Mouse (Mus musculus) left cerebral cortex, adult 8-10 months (tissue): ENCODE data around the gene Vipas39. TPM values are rescaled to one million over a fixed set of nuclear protein-coding genes. Genes with fewer than 3 reads are reported as not detected.
"Not testable (repeated sequence)": the region's sequence is repeated elsewhere in the genome, so short reads cannot be mapped to it uniquely, and the experiment has no call there.

ENCODE experiments used
- DNase-seq, 2 experiments: peaks; one replicate each; pipeline ENCODE4 v3.0.0; 2022; ENCODE audit warnings: low spot score in 2 of 2
- total RNA-seq, 4 experiments: library from RNA; stranded (reverse); gene quantifications; 2 replicates each; pipeline ENCODE4 v1.2.4; 2022

Gene Vipas39
- total RNA-seq, 4 experiments from 2014 or later: 50.5 to 60.0 (median 57.6) TPM

- DNase-seq: no peak
Measured at GRCm38 (mm10) chr12:87267682-87268081, 1.6 kb upstream of the Vipas39 start.

GRCm38 (mm10) chr12:87266827-87267603 is 959 bp upstream of the Vipas39 start:
- no peak for DNase-seq

GRCm38 (mm10) chr12:87265444-87265843 is 612 bp downstream of the Vipas39 start:
- no peak for DNase-seq

- no peak for DNase-seq
Measured at GRCm38 (mm10) chr12:87260562-87260961, 5.5 kb downstream of the Vipas39 start.

GRCm38 (mm10) chr12:87256629-87257028 is 9.4 kb downstream of the Vipas39 start:
- DNase-seq: no peak

GRCm38 (mm10) chr12:87253878-87254277 is 12.2 kb downstream of the Vipas39 start:
- DNase-seq: no peak

- no peak for DNase-seq
Measured at GRCm38 (mm10) chr12:87250161-87250560, 15.9 kb downstream of the Vipas39 start.

- DNase-seq: no peak
Measured at GRCm38 (mm10) chr12:87238632-87239031, 27.4 kb downstream of the Vipas39 start, which contains the start of gene Noxred1. Noxred1 (minus strand) TSS chr12:87238732.

- DNase-seq: no peak
Measured at GRCm38 (mm10) chr12:87236882-87237483, 29.1 kb downstream of the Vipas39 start.

GRCm38 (mm10) chr12:87230379-87230895 is 35.6 kb downstream of the Vipas39 start:
- DNase-seq: no peak

GRCm38 (mm10) chr12:87229633-87230032 is 36.4 kb downstream of the Vipas39 start:
- no peak for DNase-seq

- no peak for DNase-seq
Measured at GRCm38 (mm10) chr12:87226801-87227200, 39.3 kb downstream of the Vipas39 start.

GRCm38 (mm10) chr12:87224950-87225349 is 41.1 kb downstream of the Vipas39 start:
- no peak for DNase-seq

- no peak for DNase-seq
Measured at GRCm38 (mm10) chr12:87219362-87219761, 46.7 kb downstream of the Vipas39 start.

- DNase-seq: no peak
Measured at GRCm38 (mm10) chr12:87217596-87217995, 48.5 kb downstream of the Vipas39 start.

- DNase-seq: no peak
Measured at GRCm38 (mm10) chr12:87216053-87216452, 50.0 kb downstream of the Vipas39 start.

GRCm38 (mm10) chr12:87212844-87213606 is 53.0 kb downstream of the Vipas39 start:
- DNase-seq: no peak

- not testable (repeated sequence) for DNase-seq
Measured at GRCm38 (mm10) chr12:87205789-87206188, 60.3 kb downstream of the Vipas39 start.

GRCm38 (mm10) chr12:87201694-87202093 is 64.4 kb downstream of the Vipas39 start:
- no peak for DNase-seq

GRCm38 (mm10) chr12:87199973-87200586 is 66.0 kb downstream of the Vipas39 start, which contains the start of gene Tmed8:
Tmed8 (minus strand) TSS chr12:87200454.
- DNase-seq: peak; percentile 53 to 70
